Comparison of ENCODE assay signal across 21 mouse cellular contexts in genomic region chr7:63665496-63665895, GRCm38 (mm10).
DNase-seq lines count a peak whose midpoint lies in the region; ATAC-seq and TF ChIP-seq lines count a peak whose summit lies in the region.
"Had no signal": no experiment of that assay in that cellular context is flagged by ENCODE, and none has a peak within 500 bp of the region (broad histone marks: within the 10 kb centered on the region; RNA-seq: fewer than 3 reads in every experiment).

No protein-coding gene starts in this region.

- H3K4me1 ChIP-seq in heart, adult 2 months (ENCODE audit: control insufficient read depth, insufficient read depth, low read length) = no peaks in the 10 kb centered on the region
- H3K4me1 ChIP-seq: forebrain, embryonic 10.5 days; heart, embryonic 10.5 days; hindbrain, embryonic 10.5 days; liver, embryonic 15.5 days had no signal

- ATAC-seq in frontal cortex, adult (ENCODE audit: low TSS enrichment) = peak; percentile 38; the same call in 1 of the 2 replicates
- ATAC-seq: hindbrain, postnatal 0 days; intestine, postnatal 0 days had no signal

- no peak for TF ChIP-seq CTCF in heart, adult 2 months (IDR thresholded peaks at IDR 0.05)

- no peaks in the 10 kb centered on the region for H3K79me2 ChIP-seq in heart, adult 2 months (replicated peaks; ENCODE audit: control insufficient read depth, insufficient read depth, low read length)

- H3K27ac ChIP-seq in heart, adult 2 months = no peak overlapping the region
- H3K27ac ChIP-seq: forebrain, embryonic 10.5 days; heart, embryonic 10.5 days; hindbrain, embryonic 10.5 days; hindbrain, postnatal 0 days; limb, embryonic 15.5 days; liver, embryonic 15.5 days; midbrain, embryonic 12.5 days; neural tube, embryonic 12.5 days had no signal

- no peak overlapping the region for H3K9ac ChIP-seq in heart, adult 2 months (ENCODE audit: low read depth, low read length)
- H3K9ac ChIP-seq: limb, embryonic 15.5 days; liver, embryonic 15.5 days; midbrain, embryonic 12.5 days; neural tube, embryonic 12.5 days had no signal

- TF ChIP-seq POLR2A in heart, adult 2 months (IDR thresholded peaks at IDR 0.05; ENCODE audit: insufficient read depth, low read depth, low read length) = no peak

- DNase-seq in frontal cortex, postnatal 25 days (ENCODE audit: low spot score in 2 of 2) = no peak
- DNase-seq in right cerebral cortex, postnatal 10 days (ENCODE audit: low spot score in 2 of 2) = peak; percentile 47 to 60
- no peak for DNase-seq in right cerebral cortex, postnatal 36 days (ENCODE audit: low spot score in 2 of 2)
- DNase-seq in cerebellum, postnatal 14 days = peak; percentile 48 to 64
- no peak for DNase-seq in heart, adult 2 months
- DNase-seq in urinary bladder, adult 18-20 months (ENCODE audit: low spot score in 2 of 2) = no peak
- no peak for DNase-seq in urinary bladder, postnatal 25 days (ENCODE audit: low spot score)
- DNase-seq: adrenal gland, postnatal 25 days; gastrocnemius, postnatal 25 days; spleen, adult 18-20 months; thymus, postnatal 36 days had no signal

- H3K27me3 ChIP-seq in heart, adult 2 months (ENCODE audit: control insufficient read depth, insufficient read depth, low read length) = no peaks in the 10 kb centered on the region
- H3K27me3 ChIP-seq: limb, embryonic 15.5 days; liver, embryonic 15.5 days; midbrain, embryonic 12.5 days; neural tube, embryonic 12.5 days had no signal

- no peaks in the 10 kb centered on the region for H3K36me3 ChIP-seq in heart, adult 2 months (ENCODE audit: control insufficient read depth, insufficient read depth, low read length)
- H3K36me3 ChIP-seq: forebrain, embryonic 10.5 days; heart, embryonic 10.5 days; hindbrain, embryonic 10.5 days; limb, embryonic 15.5 days; liver, embryonic 15.5 days; midbrain, embryonic 12.5 days; neural tube, embryonic 12.5 days had no signal

- 81% methylated on average over 3 of the region's 3 CpGs for WGBS in heart, adult 2 months

- intact Hi-C loops in heart, adult 2 months (cut with DNase I) = no loop called here

- no peak overlapping the region for H3K4me3 ChIP-seq in heart, adult 2 months
- H3K4me3 ChIP-seq: forebrain, embryonic 10.5 days; heart, embryonic 10.5 days; hindbrain, embryonic 10.5 days; limb, embryonic 15.5 days; liver, embryonic 15.5 days; midbrain, embryonic 12.5 days; neural tube, embryonic 12.5 days had no signal

- no peak for TF ChIP-seq EP300 in heart, adult 2 months (IDR thresholded peaks at IDR 0.05; ENCODE audit: insufficient read depth, low read depth, low read length)

Comparison
In these comparisons a context has a peak if more than half of its experiments do, and no peak if none do; other contexts are left out.
1. DNase-seq: peak in right cerebral cortex, postnatal 10 days (2 of 2) and cerebellum, postnatal 14 days (2 of 2); none in frontal cortex, postnatal 25 days (0 of 2), right cerebral cortex, postnatal 36 days (0 of 2), heart, adult 2 months (0 of 2), urinary bladder, adult 18-20 months (0 of 2) and urinary bladder, postnatal 25 days (single experiment).